Mouse (Mus musculus) adrenal gland, postnatal 0 days (tissue): ENCODE results near the gene Cavin3. TPM values are rescaled to one million over a fixed set of nuclear protein-coding genes. Genes with fewer than 3 reads are reported as not detected.

ENCODE experiments used
- polyA plus RNA-seq: library from polyadenylated mRNA; unstranded; fragments of >200 nt; fragmentation: Nextera tagmentation; extraction: Ambion mirVana; gene quantifications from 2 replicates; pipeline ENCODE4 v1.2.1, GENCODE M21; 2015

Gene Cavin3
- 121 and 164 TPM in 2 replicates for polyA plus RNA-seq

DNA sequence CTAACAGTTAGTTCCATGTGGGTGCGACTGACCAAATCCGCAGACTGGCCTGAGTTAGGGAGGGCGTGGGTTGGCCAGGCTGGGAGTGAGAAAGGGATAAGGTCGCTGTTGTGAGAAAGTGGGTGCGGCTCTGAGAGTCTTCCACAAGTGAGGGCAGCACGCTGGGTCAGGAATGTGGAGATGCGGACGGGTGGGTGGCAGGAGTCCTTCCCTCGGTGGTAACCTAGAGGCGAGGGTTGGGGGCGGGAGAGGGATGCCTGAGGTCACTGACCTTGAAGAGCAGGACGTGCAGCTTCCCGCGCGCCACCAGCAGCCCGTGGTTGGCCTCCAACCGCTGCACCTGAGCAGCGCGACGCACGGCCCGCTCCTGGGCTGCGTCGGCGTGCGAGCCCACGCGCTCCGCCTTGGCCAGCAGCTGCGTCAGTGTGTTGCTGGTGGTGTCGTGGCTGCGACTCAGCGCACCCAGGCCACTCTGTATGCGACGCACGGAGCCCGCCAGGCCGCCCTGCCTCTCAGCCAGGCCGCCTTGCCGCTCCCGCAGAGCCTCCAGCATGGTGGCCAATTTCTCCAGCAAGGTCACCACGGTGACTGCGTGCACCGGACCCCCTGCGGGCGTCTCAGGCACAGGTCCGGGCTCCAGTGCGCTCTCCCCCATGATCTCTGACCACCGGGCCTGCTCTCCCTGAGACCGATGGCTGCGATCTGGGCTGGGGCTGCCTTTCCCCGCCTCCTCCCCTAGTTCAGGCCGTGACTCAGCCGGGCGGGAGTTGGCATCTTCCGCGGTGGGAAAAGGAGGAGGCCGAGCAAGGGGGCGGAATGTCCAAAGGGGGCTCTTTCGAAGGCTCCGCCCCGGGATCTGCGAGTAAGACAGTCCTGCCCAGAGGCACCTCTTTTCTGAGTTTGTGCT, at the start of gene Cavin3:
Gene Cavin3 (minus strand): TSS at position 796 of the 907 bp plus-strand sequence.

Other genes starting within 250 kb of the Cavin3 start
- gene Olfr688, start 194.2 kb downstream of the Cavin3 start, polyA plus RNA-seq: not detected in 2 replicates
- not detected in 2 replicates for gene Olfr689, start 171.1 kb downstream of the Cavin3 start, polyA plus RNA-seq
- not detected in 2 replicates for gene Olfr690, start 148.2 kb downstream of the Cavin3 start, polyA plus RNA-seq
- not detected in 2 replicates for gene Olfr691, start 140.0 kb downstream of the Cavin3 start, polyA plus RNA-seq
- not detected in 2 replicates for gene Olfr692, start 114.1 kb downstream of the Cavin3 start, polyA plus RNA-seq
- not detected in 2 replicates for gene Gm5901, start 107.3 kb downstream of the Cavin3 start, polyA plus RNA-seq
- 14.2 and 22.0 TPM in 2 replicates for gene Fam160a2, start 82.2 kb downstream of the Cavin3 start, polyA plus RNA-seq
- gene Cnga4, start 77.7 kb downstream of the Cavin3 start, polyA plus RNA-seq: 0.08 TPM in 1 of 2 replicates, not detected in the other
- gene Cckbr, start 56.6 kb downstream of the Cavin3 start, polyA plus RNA-seq: 0.09 and 0.18 TPM in 2 replicates
- 33.8 and 37.9 TPM in 2 replicates for gene Smpd1, start 72.1 kb upstream of the Cavin3 start, polyA plus RNA-seq
- 50.1 and 91.9 TPM in 2 replicates for gene Apbb1, start 99.4 kb upstream of the Cavin3 start, polyA plus RNA-seq
- 46.1 and 53.0 TPM in 2 replicates for gene Hpx, start 117.8 kb upstream of the Cavin3 start, polyA plus RNA-seq
- 21.1 and 25.2 TPM in 2 replicates for gene Trim3, start 151.3 kb upstream of the Cavin3 start, polyA plus RNA-seq
- gene Timm10b, start 157.8 kb upstream of the Cavin3 start, polyA plus RNA-seq: 274 and 325 TPM in 2 replicates
- 54.4 and 61.0 TPM in 2 replicates for gene Arfip2, start 158.1 kb upstream of the Cavin3 start, polyA plus RNA-seq
- 30.4 and 57.6 TPM in 2 replicates for gene Gm45799, start 158.3 kb upstream of the Cavin3 start, polyA plus RNA-seq
- 0.91 and 0.95 TPM in 2 replicates for gene Dnhd1, start 168.5 kb upstream of the Cavin3 start, polyA plus RNA-seq